Mouse (Mus musculus) kidney, adult 9 months (tissue): ENCODE results near the gene Ecm1.

ENCODE experiments used
- DNase-seq: peaks from one replicate; pipeline ENCODE4 v3.0.0; 2022

Gene Ecm1

DNA sequence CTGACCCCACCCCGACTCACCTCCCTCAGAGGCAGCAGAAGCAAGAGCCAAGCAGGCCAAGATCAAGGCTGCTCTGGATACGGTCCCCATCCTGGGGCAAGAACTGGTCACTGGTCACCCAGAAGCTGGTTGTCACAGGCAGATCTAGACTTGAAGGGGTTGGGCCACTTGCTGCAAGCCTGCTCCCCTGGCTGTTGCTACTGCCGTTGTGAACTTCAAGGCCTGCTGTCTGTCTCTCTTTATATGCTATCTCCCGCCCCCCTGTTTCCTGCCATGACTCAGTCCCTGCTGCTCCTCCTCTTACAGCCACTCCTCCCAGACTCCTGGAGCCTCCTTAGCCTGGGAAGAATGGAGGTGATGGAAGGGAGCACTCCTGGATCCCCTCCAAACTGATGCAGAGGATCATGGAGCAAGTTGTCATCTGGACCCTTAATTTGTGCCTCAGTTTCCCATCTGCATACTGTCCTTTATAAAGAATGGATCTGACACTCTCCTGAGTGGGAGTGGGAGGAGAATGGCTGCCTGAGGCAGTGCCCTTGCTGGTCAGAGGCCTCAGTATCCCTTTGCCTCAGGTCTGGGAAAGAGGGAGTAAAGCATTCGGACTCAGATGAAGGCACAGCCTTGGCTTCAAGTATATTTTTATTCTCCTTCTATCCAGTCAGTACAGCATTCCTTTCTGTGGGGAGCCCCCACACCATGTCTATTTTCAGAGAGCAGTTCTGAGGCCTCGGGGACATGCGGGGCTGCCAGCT lies at the start of gene Ecm1:
Gene Ecm1 (minus strand): TSS at position 217 of the 752 bp plus-strand sequence.
- DNase-seq: peak; percentile 63

DNA sequence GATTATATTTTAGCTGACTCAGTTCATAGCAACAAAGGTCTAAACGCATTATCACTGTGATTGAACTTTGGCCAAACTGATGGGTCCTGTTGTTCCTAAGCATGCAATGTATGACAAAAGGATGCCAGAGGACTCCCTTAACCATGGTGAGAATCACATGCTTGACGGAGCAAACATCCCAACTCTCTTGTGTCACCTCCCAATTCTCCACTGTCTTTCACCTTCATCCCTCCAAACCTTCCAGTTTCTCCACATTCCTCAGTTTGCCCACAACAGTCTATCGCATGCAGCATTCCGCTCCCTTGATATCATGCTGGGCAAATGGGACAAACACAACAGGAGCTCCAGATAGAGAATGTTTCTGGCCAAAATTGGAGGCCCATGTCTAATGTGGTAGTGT lies 46.1 kb upstream of the Ecm1 start:
- no peak for DNase-seq

DNA sequence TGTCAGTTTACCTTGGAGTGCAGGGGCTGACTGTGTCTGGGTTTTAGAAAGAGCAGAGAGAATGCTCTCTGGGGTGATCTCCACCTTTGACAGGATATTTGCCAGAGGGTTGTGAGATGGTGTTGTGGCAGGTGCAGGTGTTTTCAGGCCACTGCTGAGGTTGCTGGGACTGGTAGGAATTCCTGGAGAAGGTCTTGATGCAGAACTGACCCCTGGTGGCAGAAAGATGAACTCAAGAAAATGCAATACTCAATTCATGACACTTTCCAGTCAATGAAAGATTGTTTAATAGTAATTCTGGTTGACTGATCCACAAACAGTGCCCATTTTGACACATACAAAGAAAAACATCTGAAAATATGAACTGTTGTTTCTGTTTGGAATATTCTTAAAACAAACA lies 32.6 kb upstream of the Ecm1 start:
- peak; percentile 41 for DNase-seq

DNA sequence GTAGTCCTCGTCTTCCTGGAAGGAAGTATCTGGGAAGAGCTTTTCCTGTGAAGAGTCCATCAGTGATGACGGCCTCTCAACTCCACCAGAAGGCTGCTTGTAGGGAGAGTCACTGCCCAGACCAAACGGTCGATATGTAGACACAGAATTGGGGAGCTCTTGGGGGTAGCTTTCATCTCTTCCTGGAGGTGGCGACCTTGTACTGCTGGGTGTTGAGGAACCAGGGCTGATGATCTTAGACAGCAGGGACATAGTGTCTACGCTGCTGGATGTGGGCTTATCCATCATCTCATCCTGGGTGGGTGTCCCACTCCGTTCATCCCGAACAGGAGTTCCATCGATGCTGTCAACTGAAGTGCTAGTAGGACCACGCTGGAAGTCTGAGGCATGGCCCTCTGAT lies 26.2 kb upstream of the Ecm1 start:
- DNase-seq: no peak

DNA sequence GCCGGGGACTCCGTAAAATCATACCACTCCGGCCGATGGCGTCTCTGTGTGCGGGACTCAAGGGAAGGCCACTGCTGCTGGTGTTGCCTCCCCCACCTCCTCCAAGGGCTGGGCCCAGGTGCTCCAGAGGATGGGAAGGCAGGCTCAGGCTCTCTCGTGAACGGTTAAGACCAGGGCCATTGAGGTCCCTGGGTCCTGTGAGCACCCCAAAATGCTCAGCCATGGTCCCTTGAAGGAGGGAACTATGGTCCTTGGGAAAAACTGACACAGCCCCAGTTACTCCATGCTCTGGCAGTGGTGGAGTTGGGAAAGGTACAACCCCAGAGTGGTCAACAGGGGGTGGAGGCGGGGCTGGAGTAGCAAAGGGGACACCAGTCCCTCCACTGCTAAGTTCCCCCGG lies 24.4 kb upstream of the Ecm1 start:
- no peak for DNase-seq

DNA sequence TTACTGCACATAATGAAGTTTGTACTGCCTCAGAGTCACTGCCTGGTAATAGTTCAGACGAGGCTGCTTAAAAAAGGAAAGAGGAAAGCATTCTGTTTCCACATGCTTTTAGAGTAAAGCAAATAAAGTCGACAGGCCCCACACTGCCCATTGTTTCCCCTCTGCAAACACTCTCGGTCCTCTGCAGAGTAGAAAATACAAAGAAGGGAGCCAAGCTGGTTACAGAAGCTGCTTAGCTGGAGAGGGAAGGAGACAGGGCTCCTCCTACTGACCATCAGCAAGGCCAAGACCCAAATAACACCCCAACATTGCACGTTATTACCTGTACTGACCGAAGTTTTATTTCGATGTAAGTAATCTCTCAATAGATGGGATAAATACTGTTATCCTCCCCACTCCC lies 23.6 kb upstream of the Ecm1 start:
- no peak for DNase-seq

DNA sequence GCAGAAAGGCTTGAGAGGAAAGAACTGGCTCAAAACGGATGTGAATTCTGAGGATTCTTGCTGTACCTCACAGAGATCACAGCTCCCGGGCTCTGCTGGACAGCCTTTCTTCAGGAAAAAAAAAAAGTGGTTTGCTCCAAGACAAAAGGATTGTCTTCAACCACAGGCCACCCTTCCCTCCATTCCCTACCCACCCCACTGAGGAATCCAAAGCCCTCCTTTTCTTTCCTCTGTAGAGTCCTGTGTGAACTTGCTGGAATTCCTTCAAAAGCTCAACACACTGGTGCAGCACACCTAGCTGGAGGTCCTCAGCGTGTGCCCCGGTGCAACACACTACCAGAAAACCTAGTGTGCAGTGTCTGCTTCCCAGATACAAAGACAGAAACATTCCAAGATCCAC lies 22.4 kb upstream of the Ecm1 start:
- no peak for DNase-seq

DNA sequence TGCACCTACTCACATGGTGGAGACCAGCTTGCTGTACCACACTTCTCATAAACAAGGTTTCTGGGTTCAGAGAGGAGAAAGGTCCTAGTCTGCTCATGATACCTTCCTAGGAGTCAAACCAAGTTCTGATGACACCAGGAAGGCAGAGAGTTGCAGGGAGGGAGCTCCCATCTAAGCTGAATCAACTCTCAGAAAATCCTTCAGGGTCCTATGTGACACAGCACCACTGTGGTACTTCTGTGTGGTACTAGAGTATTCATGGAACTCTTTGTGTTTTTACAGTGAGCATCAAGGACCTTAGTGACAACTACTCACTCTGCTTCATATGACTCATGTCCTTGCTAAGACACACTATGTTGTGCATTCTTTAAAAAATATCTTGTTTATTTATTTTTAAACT lies 21.3 kb upstream of the Ecm1 start:
- no peak for DNase-seq

DNA sequence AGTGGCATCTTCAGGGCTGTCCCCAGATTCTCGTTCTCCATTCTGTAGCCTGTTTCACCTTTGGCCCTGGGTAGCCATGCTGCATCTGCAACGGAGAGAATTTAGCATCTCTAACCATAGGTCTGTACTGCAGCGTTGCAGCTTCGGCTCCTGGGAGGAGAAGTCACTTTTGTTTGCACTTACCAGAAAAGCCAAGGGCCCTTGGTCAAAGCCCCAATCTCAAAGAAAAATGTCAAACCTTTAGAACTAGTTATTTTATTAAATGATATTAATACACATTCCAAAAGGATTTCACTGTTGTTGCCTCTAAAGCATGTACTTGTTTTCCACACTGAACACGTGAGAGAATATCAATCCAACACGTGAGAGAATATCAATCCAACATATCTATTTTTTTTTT lies 20.7 kb upstream of the Ecm1 start, which contains the start of gene Tars2:
Gene Tars2 (minus strand): TSS at position 101 of the 400 bp plus-strand sequence.
- DNase-seq: no peak

DNA sequence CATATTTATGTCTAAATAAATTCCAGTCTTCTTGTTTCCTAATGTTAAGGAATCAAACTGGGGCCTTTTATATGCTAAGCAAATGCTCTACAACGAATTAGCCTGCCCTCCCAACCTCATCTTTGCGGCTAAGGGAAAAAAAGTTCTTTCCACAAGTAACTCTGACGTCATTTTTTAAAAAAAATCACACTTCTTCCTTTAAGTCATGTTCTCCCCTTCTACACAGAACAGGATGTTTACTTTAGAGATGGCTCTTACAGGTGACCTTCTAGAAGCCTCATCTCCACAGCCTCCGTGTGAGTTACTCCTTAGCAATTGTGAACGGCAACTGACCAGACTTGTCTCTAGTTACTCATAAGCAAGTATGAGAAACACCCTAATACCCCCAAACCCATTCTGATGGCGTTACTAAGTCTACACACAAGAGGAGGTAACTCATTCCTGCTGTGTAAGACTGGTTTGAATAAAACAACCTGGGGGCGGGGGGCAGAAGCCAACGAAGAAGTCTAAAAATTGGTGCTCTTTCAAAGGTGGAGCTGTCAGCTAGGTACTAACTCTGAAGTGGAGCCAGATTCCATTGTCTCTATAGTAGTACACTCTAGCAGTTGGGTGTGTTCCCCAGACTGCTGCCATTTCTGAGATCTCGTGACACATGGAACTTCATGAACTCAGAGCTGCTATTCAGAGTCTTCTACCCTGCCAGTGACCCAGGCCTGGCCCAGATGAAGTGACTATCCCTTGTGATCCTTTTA lies 19.3 kb upstream of the Ecm1 start:
- no peak for DNase-seq

DNA sequence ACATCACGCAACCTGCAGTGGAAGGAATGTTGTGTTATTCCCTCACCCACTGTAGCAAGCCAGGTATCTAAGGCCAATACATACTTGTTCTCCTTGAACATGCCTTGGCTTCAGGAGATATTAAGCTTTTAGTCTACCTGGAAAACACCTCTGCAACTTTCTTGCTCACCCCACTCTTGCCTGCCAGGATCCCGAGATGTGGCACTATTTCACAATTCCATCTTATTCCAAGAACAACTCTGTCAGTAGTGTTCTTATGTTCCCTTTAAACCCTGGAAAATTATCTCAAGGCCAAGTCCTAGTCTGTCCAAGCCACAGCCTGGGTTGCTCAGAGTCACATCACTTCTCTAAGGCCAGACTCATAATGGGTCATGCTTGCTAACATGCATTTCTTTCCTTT lies 17.4 kb upstream of the Ecm1 start:
- DNase-seq: no peak

DNA sequence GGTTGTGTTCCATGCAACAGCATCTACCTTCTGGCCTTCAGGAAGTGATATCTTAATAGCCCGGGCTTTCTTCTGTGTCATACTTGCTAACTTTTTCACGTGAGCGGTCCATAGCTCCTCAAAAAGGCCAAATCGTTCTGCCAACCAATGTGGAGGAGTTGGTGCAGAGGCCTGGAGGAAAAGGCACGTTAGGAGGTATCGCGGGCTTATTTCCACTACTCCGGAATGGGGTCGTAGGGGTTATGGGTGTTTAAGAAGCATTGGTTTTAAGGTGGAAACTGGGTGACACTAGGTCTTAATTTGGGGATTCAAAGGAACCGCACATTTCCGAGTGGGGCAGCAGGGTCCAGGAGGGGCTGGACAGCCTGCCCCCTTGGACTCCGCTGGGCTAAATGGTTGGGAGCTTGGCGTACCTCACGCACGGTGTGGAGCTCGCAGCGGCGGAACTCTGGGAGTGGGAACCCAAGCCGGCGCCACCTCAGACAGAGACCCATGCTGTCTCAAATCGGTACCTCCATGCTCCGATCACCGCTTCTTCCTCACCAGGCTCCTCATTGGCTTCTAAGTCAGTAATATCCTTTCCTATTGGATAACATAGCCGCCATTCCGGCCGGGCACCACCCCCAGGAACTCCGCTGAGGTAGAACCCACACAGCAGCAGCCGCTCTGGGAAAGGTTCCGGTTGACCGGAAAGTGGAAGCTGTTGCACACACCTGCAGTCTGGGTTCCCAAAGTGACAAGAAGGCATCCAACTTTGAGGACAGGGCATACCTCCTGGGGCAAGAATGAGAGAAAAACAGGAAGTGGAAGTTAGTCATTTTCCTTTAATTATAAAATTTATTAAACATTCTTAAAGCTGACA lies 15.2 kb upstream of the Ecm1 start:
- DNase-seq: peak; percentile 98

DNA sequence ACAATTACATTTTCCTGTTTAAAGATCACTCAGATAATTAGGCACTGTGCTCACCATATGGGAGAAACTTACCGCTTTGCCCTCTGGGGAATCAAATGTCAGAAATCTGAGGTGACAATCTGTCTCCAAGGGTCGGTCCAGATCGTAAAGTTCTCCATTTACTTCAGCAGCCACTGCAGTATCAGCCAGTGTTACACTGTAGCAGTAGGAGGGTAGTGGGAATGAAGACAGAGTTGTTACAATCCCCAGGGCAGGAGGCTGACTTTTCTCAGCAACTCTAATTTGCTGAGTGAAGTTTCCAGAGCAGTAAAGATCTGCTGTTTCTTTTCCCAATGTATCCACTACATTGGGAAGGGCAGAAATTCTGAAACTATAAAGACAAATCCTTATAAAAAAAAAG lies 13.6 kb upstream of the Ecm1 start:
- DNase-seq: no peak

DNA sequence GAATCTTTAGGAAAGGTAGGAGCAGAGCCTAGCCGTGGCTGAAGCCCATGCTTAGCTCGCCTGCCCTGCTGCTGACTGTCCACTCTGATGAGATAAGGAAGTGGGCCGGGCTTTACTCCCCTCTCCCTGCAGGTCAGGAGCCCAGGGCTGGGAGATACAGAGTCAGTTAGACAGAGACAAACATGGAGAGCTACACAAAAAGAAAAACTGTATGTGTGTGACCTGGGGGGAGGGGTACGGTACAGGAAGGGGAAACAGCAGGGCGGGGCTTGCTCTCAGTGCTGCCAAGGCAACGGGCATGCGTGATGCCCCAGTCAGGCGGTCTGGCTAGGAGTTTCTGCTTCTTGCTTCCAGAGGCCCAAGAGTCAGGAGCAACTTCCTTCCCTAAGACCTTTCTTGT lies 1.0 kb upstream of the Ecm1 start:
- peak; percentile 64 for DNase-seq

DNA sequence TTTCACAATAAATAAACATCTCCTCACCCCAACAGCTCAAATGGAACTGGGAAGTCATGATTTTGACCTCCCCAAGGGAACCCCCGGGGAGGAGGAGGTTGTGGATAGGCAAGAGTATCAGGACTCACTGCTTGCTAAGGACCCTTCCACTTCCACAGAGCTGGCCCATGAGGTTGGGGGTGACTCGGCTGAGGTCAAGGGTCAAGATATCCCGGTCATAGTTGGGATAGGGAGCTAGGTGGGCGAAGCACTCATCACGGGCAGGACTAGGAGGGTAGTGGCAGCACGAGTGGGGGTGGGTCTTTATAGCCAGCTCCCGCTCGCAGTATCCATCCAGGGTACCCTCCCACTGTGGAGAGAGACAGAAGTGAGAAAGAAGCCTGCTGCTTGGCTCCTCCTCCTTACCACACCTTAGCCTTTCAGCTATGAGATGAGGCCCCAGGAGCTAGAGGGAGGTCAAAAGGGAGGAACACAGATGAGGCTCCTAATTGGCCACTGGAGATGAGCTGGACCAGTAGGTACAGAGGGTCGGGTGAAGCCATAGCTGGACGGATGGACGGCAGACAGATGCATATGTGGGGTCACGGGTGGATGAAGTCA lies 4.2 kb downstream of the Ecm1 start:
- DNase-seq: no peak

DNA sequence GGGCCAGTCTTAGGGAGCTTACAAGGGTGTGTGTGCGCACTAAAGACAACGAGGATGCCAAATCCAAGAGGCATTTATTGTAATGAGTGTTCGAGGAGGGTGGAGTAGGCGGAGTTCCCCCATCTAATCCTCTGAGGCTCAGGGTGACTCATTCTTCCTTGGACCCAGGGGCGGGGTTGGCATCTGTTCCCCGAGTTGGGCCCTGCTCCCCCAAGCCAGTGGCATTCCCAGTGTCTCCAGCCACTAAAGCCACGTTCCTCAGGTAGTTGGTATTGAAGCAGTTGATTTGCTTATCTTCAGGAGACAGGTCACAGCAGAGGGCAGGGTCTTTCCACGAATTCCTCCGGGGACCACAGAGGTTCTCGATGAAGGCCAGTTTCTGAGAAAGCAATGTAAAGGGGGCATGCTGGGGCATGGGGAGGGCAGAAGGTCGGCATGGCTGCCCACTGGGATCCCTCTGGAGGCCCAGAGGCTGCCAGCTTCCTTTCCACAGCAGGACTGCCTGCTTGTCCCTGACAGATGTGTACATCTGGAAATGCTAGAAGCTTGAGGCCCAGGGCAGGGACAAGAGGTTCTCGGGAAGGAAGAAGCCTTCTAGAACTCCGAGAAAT lies 5.2 kb downstream of the Ecm1 start:
- no peak for DNase-seq

DNA sequence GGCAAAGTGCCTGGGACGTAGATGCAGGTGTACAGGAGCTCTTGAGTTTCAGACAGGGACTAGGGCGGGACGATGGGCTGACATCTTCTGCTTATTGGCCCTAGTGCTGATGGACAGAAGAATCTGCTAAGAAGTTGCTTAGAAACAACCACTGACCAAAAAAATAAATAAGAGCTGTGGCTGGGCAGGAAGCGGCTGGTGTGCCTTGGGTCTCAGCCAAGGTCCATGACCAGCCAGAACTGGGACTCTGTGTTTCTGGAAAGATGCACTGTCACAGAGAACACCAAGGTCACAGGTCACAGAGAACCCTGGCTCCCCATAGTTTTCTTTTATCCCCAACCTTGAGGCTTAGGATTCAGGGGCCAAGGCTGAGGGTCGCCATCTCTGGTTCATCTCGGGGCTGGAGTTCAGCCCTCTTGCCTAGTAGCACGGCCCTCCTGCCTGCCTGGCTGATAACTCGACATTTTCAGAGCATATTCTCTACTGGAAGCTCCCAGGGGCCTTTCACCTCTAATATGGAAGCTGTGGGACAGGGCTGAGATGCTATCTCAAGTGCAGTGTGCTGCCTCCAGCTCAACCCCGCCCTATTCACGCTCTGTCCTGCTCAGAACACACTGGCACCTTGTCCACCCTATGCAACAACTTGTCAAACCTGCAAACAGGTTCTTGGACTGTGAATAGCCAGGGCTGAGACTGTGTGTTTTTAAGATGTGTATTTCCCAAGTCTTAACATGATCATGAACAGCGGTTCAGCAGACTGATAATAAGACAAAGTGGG lies 6.4 kb downstream of the Ecm1 start:
- DNase-seq: peak; percentile 46

DNA sequence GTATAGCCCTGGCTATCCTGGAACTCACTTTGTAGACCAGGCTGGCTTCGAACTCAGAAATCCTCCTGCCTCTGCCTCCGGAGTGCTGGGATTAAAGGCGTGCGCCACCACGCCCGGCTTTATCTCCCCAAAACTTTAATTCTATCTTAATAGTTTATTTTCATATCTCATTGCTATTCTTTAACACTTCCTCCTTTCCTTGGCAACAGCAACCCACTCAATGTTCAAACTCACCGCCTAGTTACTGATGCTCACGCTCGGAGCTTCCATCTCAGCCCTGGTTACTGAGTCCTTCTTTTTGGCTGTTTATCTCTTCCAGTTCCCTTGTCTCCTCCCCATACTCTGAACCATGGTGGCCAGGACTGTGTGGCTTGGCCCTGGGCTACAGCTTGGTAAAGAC lies 7.1 kb downstream of the Ecm1 start:
- no peak for DNase-seq

DNA sequence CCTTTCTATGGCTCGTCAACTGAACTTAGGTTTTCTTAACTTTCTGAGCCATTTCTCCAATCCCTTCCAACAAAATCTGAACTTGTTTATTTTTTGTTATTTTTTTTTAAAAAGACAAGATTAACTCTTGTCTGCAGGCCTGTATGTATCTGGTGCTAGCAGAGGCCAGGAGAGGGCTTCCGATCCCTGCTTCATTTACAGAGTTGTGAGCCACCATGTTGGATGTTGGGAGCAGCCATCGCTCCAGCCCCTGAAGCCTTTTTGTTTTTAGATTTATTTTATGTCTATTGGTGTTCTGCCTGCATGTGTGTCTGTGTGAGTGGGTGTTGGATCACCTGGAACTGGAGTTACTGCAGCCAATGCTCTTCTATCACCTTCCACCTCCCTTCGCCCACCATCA lies 7.6 kb downstream of the Ecm1 start:
- no peak for DNase-seq

DNA sequence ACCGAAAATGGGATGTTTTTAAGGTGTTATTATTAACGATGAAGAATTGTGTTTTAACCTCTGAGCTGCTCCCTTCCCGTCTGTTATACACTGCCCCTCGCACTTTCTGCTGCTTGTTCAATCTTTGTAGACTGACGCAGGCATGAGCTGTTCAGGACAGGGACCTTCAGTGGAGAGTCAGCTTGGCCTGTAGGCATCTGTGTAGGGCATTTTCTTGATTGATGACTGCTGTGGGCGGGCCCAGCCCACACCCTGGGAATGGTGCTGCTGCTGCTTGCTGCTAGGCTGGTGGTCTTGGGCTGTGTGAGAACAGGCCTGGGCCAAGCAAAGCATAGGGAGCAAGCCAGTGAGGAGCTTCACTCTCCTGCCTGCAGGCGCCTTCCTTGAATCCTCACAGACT lies 8.9 kb downstream of the Ecm1 start:
- no peak for DNase-seq

DNA sequence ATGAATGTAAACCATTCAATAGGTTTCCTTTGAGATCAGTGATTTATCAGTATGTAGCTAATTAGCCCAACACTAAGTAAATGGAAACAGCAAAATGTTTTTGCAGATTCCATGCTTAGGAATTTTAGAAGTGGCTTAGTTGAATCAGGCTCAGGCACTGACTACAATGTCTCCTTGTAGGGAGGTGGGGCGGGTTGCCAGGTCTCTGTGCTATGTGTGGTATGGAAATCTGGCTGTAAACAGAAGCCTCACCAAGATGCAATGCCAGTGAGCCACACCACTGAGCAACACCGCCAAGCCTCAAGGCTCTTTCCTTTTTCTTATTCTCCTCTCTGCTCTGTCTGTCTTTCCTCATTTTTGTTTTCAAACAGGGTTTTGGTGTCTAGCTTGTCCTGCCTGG lies 10.5 kb downstream of the Ecm1 start:
- DNase-seq: no peak
